Mouse (Mus musculus) C2C12 (cell line): ENCODE measurements around the gene Atp11a.

Experiments used
- CTCF ChIP-seq: IDR thresholded peaks from one replicate; pipeline ENCODE4 v1.5.1; 2011; ENCODE audit not compliant: control insufficient read depth, insufficient read depth, insufficient read length
- MAX ChIP-seq: IDR thresholded peaks from one replicate; pipeline ENCODE4 v1.6.1; 2011; ENCODE audit warnings: mild to moderate bottlenecking, control low read depth
- MYOG ChIP-seq: IDR thresholded peaks from one replicate; pipeline ENCODE4 v1.6.1; 2011; ENCODE audit not compliant: control insufficient read depth, insufficient read length; ENCODE audit errors: extremely low read depth

DNA sequence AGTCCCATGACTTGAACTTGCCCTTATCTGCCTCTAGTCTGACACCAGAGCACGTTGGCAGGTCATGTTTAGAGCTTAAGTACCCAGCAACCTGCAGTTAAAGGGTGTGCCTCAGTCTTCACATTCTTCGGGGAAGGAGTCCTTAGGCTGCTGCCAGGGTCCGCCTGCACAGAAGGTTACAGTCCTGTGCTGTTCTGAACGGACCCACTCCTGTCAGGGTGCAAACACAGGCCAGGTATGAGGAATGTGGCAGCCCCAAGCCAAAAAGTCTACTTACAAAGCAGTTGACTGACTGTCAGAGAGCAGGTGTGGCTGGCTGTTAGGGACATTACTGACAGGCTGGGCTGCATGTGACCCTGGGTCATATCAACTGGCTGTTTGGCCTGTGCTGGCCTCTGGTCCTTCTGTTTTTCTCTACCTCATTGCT is 18.1 kb downstream of the Atp11a start:
- TF ChIP-seq MAX (no peak), CTCF (no peak), MYOG (no peak)
